Mouse (Mus musculus) kidney, adult 2 months (tissue): ENCODE data around the gene Iqcj. TPM values are rescaled to one million over a fixed set of nuclear protein-coding genes. Genes with fewer than 3 reads are reported as not detected.

Experiments used
- DNase-seq: peaks from one replicate; pipeline ENCODE4 v3.0.0; 2021
- H3K27ac ChIP-seq: fragments of 200-500 bp; 2 replicates; pipeline ENCODE4 v1.5.1; 2012; ENCODE audit warnings: low read depth, low read length, control low read depth, inconsistent platforms; ENCODE audit not compliant: insufficient read depth
- H3K27me3 ChIP-seq: fragments of 200-500 bp; replicated peaks from 2 replicates; pipeline ENCODE4 v1.6.1; 2012; ENCODE audit warnings: mild to moderate bottlenecking, moderate library complexity, low read length, inconsistent platforms; ENCODE audit not compliant: control insufficient read depth, insufficient read depth
- H3K36me3 ChIP-seq: fragments of 200-500 bp; 2 replicates; pipeline ENCODE4 v1.6.1; 2012; ENCODE audit warnings: mild to moderate bottlenecking, moderate library complexity, low read length, inconsistent platforms; ENCODE audit not compliant: control insufficient read depth, insufficient read depth
- H3K4me1 ChIP-seq: fragments of 200-500 bp; 2 replicates; pipeline ENCODE4 v1.6.1; 2011; ENCODE audit warnings: low read length; ENCODE audit not compliant: control insufficient read depth, insufficient read depth
- H3K4me3 ChIP-seq: fragments of 200-500 bp; 2 replicates; pipeline ENCODE4 v1.5.1; 2011; ENCODE audit warnings: mild to moderate bottlenecking, low read depth, low read length, control low read depth; ENCODE audit not compliant: insufficient read depth
- CTCF ChIP-seq: fragments of 200-500 bp; conservative IDR thresholded peaks from 2 replicates; pipeline ENCODE4 v1.5.1; 2011; ENCODE audit warnings: low read depth, mild to moderate bottlenecking, control low read depth, low read length, moderate library complexity, mixed read lengths; ENCODE audit not compliant: insufficient read depth, insufficient read length
- POLR2A ChIP-seq: fragments of 200-500 bp; IDR thresholded peaks from one replicate; pipeline ENCODE4 v1.6.1; 2011; ENCODE audit warnings: low read depth, low read length, control low read depth
- WGBS: fragments of 180-500 bp; shearing (Covaris S2); methylation state at CpG from one replicate; pipeline ENCODE4 v1.1.7; 2018; 5-methylcytosine and 5-hydroxymethylcytosine counted together
- polyA plus RNA-seq: library from polyadenylated mRNA; depleted of rRNA; stranded (reverse); fragments of >200 nt; gene quantifications from 2 replicates; pipeline ENCODE4 v1.2.3, GENCODE M21; 2012; rRNA removed

Iqcj gene
- polyA plus RNA-seq, 1 experiment = not detected

DNA sequence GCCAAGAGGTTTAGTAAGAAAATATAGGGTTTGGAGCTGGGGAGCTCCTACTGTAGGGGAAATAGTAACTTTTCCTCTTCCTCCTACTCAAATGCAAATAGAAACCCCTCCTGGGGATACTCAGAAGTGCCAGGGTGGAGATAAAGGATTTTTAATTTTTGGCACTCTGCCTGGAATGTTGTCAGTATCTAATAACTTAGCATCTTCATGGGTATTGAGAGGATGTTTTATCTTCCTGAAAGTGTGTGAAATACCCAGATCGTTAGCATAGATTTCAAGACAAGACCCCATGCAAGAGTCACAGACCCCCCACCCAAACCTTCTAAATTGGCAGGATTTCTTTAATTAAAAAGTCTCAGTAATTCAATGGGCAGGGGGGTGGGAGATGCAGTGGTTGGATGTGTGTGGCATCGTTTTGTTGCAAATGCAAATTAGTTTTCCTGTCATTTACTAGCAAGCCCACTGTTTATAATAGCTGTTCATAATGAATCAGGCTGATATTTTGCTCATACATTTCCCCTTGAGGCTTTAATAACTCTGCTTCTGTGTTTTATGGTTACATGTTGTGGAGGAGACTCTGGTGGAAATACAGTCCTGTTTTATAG is 213.2 kb downstream of the Iqcj start:
- Histone ChIP-seq H3K27ac (no peak overlapping the region), H3K4me1 (no peaks in the 10 kb centered on the region), H3K36me3 (no peaks in the 10 kb centered on the region), H3K4me3 (no peak overlapping the region), H3K27me3 (no peaks in the 10 kb centered on the region)
- 59% methylated on average over 2 of the region's 2 CpGs for WGBS
- no peak for TF ChIP-seq CTCF
- no peak for TF ChIP-seq POLR2A
- DNase-seq = no peak

Other genes with a start within 250 kb of the Iqcj start
- not detected in 2 replicates for gene Iqschfp, start within 50 bp of the Iqcj start, polyA plus RNA-seq
- gene Schip1, start 172.6 kb downstream of the Iqcj start, polyA plus RNA-seq = 10.2 and 10.6 TPM in 2 replicates